Mouse (Mus musculus): ENCODE data around the gene Pgp.
A peak's percentile ranks its signal among the peaks of the same experiment; 100 is the strongest.
"Not testable (repeated sequence)": the region's sequence is repeated elsewhere in the genome, so short reads cannot be mapped to it uniquely, and the experiment has no call there.

The Pgp gene

DNA sequence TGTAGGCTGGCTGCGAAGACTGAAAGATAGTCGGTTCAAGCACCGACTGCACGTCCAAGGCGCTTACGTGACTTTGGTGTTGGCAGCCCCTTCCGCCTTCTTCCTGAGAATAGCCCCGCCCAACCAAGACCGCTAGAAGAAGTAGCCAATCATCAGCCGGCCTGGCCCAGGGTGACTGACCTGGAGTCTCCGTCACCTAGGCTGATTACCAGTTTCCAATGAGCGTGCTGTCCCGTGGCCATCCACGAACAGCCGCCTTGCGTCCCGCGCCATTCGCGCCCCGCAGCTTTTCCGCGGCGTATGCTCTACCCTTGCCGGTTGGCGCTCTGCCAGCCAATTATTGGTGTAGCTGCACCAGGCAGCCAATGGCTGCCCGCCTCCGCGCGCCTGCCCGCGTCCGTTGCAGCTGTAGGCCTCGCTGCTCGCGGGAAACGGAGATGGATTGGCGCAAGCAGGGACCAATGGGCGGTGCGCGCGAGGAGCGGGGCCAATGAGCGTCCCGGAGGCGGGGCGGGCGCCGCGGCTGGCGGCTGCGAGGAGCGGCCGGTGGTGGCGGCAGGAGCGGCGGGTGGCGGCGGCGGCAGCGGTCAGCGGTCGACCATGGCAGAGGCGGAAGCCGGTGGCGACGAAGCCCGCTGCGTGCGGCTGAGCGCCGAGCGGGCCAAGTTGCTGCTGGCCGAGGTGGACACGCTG, at the start of gene Pgp, which contains the start of gene E4f1:
Pgp (plus strand) TSS at position 483 of the 693 bp plus-strand sequence.
E4f1 (minus strand) TSS at position 404 of the 693 bp plus-strand sequence.
- peak; percentile 99 for DNase-seq

DNA sequence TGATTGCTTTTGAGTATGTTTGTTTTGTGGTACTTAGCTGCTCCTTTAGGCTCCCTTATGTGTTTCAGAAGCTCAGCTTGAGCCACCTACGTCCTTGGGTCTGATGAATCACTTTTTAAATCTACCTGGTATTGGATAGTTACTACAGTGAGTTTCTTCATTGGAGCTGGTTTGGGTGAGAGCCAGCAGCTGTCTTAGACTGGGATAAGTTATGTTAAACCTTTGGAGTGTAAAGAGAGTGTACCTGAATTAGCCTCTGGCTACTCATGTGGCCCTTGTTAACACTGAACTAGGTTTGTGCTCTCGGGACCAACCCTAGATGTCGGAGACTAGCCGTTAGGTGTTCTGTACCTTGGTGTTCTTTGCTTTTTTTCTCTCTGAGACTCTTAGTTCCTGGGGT, 47.1 kb upstream of the Pgp start:
- DNase-seq = no peak

DNA sequence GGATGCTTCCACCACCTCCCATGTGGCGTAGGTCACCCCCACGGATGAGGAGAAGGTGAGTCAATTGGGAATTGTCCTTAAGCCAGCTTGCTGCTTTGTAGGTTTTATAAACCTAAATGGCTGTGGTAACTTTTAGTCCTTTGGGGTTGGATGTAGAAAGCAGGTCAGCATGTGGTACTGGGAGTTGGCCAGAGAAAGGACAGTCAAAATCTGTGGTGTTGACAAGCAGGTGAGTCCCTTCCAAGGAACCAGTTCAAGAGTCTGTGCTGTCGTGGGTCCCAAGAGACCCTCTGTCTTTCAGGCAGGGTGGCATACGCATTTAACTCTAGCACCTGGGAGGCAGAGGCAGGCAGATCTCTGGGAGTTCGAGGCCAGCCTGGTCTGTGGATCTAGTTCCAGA, 45.7 kb upstream of the Pgp start:
- no peak for DNase-seq

DNA sequence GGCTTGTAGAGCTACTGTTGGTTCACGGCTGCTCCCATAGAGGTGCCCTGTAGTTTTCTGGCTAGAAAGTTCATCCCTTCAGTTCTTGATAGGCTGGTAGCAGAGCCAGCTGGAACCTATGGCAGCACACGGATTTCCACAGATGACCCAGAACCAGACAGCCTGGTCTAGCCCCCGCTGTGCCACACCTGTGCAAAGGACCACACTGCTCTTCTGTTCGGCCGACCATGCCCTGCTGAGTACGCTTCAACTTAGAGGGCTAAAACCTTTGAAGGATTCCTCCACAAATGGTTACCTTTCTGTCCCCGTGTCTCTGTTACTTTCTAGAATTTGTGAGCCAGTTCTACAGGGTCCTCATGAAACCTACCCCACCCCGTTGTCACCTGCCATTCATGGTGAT, 44.9 kb upstream of the Pgp start:
- not testable (repeated sequence) for DNase-seq

DNA sequence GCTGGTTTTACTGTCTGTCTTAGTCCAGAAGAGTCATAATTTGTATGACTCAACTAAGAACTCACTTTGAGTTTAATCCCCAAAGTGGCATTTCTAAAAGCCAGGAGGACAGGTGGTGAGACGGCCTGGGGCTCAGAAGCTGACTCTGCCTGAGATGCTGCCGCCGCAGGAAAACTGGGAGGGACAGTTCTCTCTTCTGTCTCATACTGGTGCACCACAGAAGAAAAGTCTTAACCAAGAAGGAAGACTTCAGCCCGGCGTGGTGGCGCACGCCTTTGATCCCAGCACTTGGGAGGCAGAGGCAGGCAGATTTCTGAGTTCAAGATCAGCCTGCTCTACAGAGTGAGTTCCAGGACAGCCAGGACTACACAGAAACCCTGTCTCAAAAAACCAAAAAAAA, 44.3 kb upstream of the Pgp start:
- no peak for DNase-seq

DNA sequence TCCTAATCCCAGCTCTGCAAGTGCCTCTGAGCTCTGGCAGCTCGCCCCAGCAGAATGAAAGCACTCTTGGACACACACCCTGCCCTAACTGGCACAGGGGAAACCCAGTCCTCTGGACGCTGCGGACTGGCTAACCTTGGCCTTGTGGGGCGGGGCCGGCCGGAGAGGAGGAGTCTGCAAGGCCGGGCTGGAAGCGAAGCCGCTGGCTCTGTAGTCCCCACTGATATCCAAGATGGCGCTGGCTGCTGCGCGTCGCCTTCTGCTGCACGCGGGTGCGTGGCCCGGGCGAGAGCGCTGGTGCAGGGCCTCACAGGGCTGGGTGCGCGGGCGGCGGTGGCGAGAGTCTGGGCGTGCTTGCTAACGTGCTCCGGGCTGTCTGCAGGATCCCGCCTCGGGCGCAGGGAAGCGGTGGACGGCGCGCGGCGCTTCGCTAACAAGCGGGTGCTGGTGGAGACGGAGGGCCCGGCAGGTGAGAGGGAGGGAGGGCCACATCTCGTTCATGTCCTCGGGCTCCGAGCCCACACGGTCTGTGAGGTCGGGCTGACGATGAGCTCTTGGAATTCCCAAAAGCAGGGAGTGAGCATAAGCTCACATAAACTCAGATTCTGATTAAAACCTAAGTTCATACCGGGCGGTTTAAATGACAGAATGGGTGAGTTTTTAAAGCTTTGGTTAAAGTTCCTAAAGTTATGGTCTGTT, 43.6 kb upstream of the Pgp start, which contains the start of gene Eci1:
Eci1 (plus strand) TSS at position 171 of the 699 bp plus-strand sequence.
- DNase-seq = peak; percentile 98

DNA sequence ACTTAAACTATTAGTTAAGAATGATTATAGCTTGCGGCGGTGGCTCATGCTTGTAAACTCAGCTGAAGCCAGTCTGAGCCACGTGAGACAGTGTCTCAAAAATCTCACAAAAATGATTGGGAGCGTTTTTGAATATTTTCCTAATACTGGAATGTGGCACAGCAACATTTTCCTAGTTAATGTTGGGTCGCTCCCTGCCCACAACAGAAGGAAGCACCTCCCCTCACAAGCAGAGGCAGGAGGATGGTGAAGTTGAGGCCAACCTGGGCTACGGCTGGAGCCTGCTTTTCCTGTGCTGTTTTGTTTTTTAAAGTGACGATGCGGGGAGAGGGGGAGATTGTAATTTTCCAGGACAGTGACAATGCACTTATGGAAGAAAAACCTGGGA, 43.0 kb upstream of the Pgp start:
- DNase-seq = no peak

DNA sequence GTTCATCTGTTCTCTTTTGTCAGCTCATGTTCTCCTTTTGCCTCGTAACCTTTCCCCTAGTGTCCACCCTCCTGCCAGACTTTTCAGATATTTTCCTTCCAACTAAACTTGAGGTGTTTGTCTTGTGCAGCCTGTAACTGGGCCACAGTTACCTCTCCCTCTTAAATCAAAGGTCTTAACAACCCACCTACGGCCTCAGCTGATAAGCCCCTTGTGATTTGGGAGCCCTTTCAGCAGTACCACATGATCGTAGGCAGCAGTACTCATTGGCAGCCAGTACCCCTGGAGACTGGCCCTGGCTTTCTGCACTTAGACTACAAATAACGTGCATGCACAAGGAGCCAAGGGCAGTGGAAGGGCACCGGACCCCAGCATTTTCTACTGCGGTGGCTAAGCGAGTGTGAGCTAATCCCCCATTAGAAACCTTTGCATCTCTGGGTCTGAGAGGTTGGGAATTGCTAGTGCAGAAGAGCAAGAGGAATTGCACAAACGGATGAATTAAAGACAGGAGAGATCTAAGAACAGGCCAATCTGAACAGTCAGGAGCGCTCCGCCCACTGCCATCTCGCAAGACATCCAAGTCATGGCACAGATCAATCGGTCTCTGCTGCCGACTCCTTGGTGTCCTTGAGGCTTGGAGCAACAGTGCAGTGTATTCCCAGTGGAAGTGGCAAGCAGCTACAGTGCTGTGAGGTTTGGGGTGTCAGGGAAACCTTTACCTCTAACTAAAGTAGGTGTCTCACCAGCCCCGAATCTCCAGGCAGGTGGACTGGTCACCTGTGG, 40.8 kb upstream of the Pgp start:
- no peak for DNase-seq

DNA sequence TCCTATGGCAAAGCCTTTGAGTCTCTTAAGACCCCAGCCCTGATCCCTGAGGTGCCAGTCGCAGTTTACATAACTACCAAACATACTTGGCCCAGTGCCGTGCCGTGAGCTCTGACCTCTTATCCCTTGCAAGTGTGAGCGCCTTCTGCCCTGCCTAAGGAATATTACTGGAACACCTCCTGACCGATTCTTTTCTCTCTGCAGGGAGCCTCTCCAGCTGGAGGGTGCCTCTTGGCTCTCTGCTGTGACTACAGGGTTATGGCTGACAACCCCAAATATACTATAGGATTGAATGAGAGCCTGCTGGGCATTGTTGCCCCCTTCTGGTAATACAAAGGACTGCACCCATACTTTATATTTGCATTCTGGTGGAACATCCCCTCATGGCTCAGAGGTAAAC, 33.2 kb upstream of the Pgp start:
- peak; percentile 84 for DNase-seq

DNA sequence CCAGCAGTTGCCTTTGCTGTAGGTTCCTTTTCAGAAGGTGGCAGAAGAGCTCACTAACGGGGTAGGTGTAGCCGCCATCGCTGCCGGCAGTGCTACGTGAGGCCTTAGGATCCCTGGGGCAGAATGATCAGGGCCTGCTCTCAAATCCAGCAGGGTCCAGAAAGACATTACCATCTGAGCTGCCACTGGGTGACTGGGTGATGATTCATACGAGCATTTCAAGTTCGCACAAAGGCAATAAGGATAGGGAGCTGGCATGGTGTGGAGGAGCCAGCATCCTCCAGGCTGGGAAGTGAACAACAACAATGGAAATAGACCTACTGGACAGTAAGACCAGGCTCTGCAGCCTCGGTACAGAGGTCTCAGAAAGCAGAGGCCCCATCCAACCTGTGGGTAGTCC, 29.8 kb upstream of the Pgp start:
- DNase-seq = no peak

DNA sequence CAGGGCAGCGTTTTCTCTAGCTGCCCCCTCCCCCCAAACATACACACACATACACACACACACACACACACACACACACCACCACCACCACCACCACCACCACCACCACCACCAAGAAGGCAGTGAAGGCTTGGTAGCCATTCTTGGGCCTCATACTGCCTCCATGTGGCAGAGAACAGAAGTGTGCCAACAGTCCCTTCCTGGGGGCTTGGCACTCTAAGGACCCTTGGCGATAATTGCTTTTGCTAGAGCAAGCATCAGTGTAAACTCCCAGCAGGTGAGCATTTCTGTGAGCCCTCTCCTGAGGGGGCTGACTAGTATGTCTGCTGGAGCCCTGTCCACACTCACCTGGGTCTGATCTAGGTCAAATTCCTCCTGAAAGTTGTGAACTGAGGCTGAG, 29.0 kb upstream of the Pgp start:
- no peak for DNase-seq

DNA sequence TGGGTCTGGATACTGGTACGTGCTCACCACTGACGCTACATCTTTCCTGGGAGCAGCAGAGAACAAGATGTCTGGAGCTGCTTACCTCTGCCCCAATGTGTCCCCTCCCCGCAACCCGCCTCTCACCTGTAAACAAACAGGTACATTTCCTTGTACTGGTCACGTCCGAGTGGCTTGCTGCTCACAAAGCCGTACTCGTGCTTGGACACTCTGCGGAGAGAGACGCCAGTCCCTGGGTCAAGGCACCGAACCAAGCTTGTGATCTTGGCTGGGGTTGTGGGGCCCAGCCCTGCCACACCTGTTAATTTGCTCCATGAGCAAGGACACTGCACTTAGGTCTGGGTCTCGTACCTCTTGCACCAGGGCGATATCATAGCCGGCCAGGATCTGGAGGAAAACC, 28.1 kb upstream of the Pgp start:
- no peak for DNase-seq

DNA sequence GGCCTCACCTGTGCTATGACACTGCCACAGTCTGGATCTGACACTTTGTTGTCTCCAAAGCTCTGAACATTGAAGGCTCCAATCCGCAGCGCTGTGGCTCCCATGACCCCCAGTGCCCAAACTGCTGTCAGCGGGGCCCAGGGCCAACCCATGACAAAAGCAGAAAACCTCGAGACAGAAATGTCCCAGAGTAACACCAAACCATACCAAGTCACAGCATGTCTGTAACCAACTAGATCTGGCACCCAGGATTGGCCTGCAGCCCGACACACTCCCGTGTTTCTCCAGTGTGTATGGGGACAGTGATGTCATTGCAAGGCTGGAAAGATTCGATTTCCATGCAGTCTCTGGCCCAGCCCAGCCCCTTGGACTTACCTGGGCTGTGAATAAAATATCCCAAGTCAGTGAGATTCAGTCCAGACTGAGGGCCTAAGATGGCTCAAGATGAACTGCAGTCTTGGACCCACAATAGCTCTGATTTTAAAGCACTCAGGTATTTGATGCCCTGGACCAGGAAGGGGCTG, 27.5 kb upstream of the Pgp start, which contains the start of gene Dnase1l2:
Dnase1l2 (minus strand) TSS at position 474 of the 524 bp plus-strand sequence.
- no peak for DNase-seq

DNA sequence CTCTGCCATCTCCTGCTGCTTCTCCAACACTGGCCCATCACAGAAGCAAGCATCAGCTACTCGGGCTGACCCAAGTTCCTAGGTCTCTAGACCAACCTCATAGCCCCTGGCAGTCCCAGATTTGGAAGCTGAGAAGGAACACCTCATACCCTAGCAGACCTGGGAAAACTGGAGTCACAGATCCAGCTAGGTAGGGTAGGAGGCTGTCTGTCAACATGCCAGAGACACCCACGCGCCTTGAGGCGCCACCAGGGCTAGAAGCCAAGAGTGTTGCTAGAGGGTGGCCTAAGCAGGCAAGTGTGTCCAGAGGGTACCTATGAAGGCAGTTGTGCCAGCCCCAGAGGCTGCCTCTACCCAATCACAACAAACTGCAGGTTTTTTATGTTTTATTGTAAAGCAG, 26.8 kb upstream of the Pgp start:
- DNase-seq = peak; percentile 85

DNA sequence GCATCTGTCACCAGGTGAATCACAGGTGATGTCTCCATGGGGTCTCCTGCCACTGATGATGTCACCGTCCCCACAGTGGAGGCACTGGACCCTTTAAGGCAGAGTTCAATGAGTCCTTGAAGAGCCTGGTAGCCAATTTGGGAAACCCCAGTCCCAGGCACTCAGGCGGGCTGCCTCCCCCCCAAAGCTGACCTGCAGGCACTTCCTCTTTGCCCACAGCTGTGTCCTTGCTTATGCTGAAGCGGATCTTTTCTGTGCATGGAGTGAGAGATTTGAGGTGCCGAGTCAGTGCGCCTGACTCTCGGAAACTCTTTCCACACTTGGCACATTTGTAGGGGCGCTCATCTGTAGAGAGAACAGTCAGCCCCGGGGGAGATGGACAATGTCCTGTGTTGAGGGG, 23.6 kb upstream of the Pgp start:
- no peak for DNase-seq

DNA sequence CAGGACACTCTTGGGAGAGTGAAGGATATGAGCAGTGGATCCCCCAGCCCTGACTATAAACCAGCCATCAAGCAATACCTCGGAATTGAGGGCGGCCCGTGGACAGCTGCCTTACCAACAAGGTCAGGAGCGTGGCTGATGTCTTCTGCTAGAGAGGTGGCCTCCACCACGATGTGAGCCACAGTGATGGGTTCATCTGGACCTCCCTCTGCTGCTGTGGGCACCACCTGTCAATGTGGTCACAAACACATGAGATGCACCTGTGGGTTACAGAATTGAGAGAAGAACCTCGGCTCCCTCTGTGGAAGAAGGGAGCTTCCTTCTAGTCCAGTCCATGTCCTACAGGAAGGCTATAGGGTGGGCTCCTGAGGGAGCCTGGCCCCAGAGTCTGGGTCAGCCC, 20.7 kb upstream of the Pgp start:
- DNase-seq = no peak

DNA sequence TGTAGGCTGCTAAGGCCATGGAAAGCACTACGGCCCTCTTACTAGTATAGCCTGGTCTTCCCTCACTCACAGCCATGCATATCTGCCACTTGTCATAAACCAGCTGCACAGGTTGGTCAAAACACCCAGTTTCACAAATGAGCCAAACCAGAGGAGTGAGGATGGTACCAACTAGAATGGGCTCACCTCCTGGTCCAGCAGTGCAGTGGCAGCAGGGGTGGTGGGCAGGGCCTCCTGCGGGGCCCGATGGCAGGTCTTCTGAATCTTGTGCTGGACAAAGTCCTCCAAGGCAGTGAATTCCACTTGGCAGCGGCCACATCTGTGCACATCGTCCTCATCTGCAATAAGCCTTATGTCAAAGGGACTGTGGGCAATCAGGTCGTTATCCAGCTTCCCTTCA, 19.0 kb upstream of the Pgp start:
- DNase-seq = no peak

DNA sequence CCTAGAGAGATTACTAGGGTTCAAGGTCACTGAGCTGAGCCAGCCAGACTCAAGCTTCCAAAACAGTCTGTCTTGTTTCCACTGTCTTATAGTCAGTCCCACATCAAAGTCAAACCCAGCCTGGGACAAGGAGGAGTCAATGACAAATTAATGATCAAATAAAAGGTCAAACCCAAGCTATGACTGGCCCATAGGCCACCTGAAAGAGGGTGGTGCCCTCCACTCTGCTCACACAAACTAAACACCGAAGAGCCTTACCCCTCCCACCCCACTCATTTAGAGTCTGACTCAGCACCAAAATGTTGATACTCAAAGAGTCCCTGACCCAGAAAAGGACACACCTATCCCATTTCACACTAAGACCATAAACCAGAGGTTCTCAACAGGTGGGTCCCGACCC, 16.8 kb upstream of the Pgp start:
- DNase-seq = no peak

DNA sequence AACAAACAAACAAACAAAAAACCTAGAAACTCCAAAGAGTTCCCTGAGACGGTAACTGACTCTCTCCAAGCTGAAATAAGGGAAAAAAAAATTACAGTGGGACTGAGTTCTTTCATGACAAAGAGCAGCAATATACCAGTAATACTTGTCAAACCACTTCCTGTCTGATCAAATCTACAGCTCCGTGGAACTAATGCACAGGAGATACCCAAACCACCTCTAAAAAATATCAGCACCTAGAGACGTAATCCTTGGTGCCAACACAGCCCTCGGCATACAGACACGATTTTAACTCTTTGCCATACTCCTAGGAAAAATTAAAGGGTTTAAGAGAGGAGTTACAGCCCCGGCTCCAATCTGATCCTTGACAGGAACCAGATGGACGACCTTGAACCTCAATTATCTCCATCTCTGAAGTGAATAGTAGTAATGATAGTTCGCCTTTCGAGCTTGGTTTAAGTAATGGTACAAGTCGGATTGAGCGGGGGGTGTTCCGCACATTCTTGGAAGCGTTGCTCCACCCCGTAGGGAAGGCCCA, 15.9 kb upstream of the Pgp start:
- no peak for DNase-seq

DNA sequence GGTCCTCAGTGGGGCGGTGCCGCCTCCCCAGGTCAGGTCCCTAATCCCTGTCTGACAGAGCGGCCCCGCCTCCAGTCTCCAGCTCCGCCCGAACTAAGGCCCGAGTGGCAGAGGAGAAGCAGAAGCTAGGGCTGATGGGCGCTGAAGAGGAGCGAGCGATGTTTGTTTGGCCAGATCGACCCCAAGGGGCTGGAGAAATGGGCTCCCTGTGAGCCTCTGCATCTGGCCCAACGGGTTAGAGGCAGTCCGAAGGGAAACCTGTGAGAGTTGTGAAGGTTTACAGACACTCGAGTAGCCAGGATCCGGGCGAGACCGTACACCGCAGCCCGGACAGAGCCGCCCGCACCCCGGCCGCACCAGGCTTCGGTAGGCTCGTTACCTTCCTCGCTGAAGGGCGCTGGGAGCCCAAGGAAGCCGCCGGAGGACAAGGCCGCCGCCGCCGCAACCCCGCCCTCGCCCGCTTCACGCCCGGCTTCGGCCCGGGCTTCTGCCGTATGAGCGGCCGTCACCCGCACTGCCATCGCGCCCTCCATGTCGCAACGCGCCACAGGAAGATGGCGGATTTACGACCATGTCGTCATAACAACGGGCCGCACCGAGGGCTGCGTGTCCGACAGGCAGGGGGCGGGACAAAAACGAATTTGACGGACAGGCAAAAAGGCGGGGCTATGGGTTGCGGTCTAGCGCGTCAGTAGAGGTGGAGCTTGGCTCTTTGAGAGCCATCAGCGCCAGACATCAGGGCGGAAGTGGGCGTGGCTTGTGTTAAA, 15.3 kb upstream of the Pgp start:
- peak; percentile 99 for DNase-seq

DNA sequence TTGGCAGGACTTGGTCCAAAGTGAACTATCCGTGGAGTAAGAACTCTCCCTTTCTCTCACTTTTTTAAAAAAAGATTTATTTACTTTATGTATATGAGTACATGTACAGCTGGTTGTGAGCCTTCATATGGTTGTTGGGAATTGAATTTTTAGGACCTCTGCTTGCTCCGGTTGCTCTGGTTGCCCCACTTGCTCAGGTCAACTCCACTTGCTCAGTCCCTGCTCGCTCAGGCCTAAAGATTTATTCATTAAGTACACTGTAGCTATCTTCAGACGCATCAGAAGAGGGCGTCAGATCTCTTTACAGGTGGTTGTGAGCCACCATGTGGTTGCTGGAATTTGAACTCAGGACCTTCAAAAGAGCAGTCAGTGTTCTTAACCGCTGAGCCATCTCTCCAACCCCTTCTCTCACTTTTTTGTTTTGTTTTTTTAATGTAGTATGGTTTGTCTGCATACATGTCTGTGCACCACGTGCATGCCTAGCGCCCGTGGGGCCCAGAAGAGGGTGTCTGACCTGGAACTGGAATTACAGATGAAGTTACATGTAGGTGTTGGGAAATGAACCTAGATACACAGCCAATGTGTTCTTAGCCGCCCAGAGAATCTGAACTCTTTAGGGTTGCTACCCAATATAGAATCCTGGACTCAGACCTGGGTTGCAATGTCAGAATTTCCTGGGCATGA, 14.5 kb upstream of the Pgp start:
- DNase-seq = peak; percentile 62

DNA sequence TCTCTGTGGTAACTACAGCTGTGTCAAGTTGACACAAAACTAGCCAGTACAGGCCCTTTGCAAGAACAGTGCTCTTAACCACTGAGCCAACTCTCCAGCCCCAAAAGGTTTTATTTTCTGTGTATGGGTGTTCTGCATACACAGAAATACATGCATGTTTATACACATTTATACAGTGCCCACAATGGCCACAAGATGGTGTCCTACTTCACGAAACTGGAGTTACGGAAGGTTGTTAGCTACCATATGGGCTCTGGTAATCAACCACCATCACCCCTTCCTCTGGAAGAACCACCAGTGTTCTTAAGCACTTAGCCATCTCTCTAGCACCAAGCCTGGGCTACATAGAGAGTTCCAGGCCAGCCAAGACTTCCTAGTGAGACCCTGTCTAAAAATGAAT, 8.6 kb upstream of the Pgp start:
- no peak for DNase-seq
